Mouse (Mus musculus): ENCODE data around the gene Prss56. TPM values are rescaled to one million over a fixed set of nuclear protein-coding genes. Genes with fewer than 3 reads are reported as not detected.

Gene Prss56
- total RNA-seq, 1 experiment from 2014 or later, result not detected

DNA sequence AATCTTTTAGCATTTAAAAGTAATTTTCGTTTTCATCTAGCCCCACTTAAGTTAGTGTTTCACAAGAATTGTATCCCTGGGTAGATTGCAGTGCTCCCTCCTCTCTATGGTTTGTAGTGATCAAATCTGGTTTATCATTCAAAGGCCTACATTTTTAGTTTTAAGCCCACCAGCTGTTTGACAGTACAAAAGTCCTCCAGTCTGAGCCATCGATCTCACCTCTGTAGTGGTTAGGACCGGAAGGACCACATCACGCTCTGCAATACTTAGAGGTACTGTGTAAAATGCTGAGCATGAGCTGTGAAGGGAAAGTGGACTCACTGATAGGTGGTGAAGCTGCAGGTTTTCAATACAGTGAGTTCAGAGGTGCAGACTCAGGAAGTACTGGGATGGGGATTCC, 31.6 kb downstream of the Prss56 start:
- ATAC-seq (replicated peaks; ENCODE audit: insufficient number of reproducible peaks, low FRiP score, low TSS enrichment, poor library complexity, severe bottlenecking), result no peak

DNA sequence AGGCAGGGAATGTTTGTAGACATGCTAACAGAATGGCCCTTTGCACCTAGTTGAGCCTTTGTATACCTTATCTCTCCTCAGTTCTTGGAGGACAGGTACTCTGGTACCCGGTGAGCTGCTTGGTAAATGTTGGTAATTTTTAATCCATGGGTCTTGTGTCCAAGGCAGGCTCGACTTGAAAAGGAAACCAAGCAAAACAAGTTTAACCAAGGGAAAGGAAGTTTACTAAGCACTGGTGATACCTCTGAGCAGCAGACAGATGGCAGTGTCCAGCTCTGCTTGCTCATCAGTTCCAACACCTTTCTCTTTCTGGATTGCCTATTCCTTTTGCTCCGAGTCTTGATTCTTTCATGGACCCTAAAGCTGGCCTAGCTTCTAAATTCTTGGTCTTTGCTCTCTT, 34.8 kb downstream of the Prss56 start:
- ATAC-seq (replicated peaks; ENCODE audit: insufficient number of reproducible peaks, low FRiP score, low TSS enrichment, poor library complexity, severe bottlenecking), result no peak

DNA sequence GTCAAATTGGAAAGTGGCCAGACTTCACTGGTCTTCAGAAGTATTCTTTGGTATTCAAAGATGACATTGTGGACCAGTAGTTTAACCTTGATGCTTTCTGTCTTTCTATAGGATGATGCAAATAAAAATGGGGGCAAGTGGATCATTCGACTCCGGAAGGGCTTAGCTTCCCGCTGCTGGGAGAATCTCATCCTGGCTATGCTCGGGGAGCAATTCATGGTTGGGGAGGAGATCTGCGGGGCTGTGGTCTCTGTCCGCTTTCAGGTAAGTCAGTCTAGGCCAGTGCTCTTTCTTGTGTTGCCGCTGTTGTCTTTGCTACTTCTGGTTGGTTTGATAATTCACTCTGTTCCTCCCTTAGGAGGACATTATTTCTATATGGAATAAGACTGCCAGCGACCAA, 42.6 kb downstream of the Prss56 start:
- no peak for ATAC-seq (replicated peaks; ENCODE audit: insufficient number of reproducible peaks, low FRiP score, low TSS enrichment, poor library complexity, severe bottlenecking)

DNA sequence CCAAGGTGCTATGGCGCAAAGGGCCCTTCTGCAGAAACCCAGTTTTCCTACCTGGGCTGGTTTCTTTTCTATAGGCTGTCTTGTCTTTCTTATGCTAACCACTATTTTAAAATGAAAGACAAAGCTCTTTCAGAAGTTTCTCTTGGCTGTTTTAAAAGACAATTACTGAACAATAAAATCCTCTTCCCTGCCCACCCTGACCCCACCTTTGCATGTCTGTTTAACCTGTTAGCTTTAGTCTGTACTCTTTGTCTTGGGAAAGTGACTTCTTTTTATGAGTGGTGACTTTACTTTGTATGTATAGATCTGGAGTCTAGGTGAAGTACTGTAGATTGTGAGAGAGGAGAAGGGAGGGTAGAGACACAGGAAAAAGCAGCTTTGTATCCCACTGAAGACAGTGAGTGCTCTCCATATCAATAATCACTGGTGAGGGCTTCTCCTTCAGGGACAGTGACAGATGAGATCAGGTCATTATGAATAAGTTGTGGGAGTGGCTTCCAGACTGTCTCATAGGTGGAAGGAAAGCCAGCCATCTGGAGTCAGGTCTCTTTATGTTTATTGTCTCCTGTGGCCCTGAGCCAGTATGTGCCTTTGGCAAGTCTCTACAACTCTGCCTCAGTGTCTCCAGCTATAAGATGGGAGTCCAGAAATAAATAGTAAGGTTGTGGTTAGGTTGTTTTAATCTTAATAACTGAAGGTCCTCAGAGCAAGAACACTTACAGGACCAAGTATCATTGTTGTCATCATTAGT, 43.5 kb downstream of the Prss56 start:
- ATAC-seq (replicated peaks; ENCODE audit: insufficient number of reproducible peaks, low FRiP score, low TSS enrichment, poor library complexity, severe bottlenecking), result no peak

DNA sequence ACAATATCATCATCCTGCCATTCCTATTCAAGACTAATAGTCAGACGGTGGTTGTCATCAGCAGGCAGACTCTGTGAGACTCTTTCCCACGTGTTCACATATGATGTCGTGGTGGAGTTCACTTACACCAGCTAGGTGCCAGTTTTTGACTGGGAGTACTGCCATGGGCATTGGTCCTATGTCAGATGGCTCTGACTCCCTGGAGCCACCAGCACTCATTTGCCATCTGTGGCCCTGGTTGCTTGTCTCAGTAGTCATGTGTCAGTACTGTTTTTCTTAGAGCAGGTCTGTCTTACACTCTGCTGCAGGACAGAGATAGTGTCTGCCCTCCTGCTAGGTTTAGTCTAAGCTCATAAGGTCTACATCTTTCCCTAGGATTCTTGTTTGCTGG, 44.0 kb downstream of the Prss56 start:
- ATAC-seq (replicated peaks; ENCODE audit: insufficient number of reproducible peaks, low FRiP score, low TSS enrichment, poor library complexity, severe bottlenecking), result no peak

DNA sequence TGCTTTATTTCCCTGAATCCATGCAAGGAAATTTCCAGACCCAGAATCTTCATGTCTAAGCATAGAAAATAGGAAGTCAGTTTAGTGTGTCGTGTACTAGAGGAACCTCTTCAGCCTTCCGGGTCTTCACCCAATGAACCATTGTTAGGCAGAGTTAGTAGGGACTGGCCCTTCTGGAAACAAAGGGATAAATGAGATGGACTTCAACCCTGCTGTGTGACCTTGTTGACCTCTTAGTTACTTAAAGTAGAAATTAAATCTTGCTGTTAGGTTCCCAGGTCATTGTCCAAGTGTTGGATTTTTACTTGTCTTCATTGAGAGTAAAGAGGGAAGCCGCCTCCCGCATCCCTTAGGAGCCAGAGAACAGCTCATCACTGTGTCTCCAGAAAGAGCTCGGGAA, 47.5 kb downstream of the Prss56 start:
- no peak for ATAC-seq (replicated peaks; ENCODE audit: insufficient number of reproducible peaks, low FRiP score, low TSS enrichment, poor library complexity, severe bottlenecking)

DNA sequence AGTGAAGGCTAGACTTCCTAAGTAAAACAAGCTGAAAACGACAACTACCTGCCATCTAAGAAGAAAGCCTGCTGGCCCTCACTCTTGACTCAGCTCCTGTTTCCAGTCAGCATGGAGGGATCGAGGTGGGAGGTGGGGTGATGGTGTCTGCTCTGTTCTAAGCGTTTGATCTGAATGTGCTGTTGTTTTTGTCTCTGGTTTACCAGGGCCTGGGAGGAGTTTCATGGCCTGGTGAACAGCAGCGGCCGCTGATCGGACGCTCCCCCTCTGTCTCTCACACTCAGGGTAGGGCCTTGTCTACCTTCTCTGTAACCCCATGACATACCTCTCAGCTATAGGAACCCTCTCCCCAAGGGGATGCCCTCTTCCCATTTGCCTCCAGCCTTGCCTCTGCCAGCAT, 49.1 kb downstream of the Prss56 start:
- ATAC-seq (replicated peaks; ENCODE audit: insufficient number of reproducible peaks, low FRiP score, low TSS enrichment, poor library complexity, severe bottlenecking), result no peak

Other genes with a start within 250 kb of the Prss56 start
- gene Alppl2, start 93.4 kb upstream of the Prss56 start, total RNA-seq (2017), result not detected in 3 replicates
- gene Alpi, start 81.7 kb upstream of the Prss56 start, total RNA-seq (2017), result not detected in 3 replicates
- gene Akp3, start 58.3 kb upstream of the Prss56 start, total RNA-seq (2017), result not detected in 3 replicates
- not detected in 3 replicates for gene Ecel1, start 26.8 kb upstream of the Prss56 start, total RNA-seq (2017)
- gene Chrnd, start 7.3 kb downstream of the Prss56 start, total RNA-seq (2017), result not detected in 3 replicates
- not detected in 3 replicates for gene Chrng, start 21.3 kb downstream of the Prss56 start, total RNA-seq (2017)
- gene Eif4e2, start 30.6 kb downstream of the Prss56 start, total RNA-seq (2017), result 145 to 170 TPM (median 152 TPM) in 3 replicates
- not detected in 3 replicates for gene Efhd1, start 81.0 kb downstream of the Prss56 start, total RNA-seq (2017)
- gene Gigyf2, start 143.7 kb downstream of the Prss56 start, total RNA-seq (2017), result 61.3 to 144 TPM (median 71.3 TPM) in 3 replicates
- gene Kcnj13, start 211.4 kb downstream of the Prss56 start, total RNA-seq (2017), result not detected in 3 replicates

Measured in monocyte, adult 5-6 weeks (primary cell).